Mouse (Mus musculus): ENCODE measurements around the gene Zfp462. TPM values are rescaled to one million over a fixed set of nuclear protein-coding genes. Genes with fewer than 3 reads are reported as not detected.

Zfp462 gene
- polyA plus RNA-seq (2021; fragmentation: Nextera tagmentation): 7.2 and 11.0 TPM in 2 replicates
- long read RNA-seq, experiment 1, partial matches to known transcripts: 0 of 1 reads
- long read RNA-seq, experiment 1, other reads (novel, unspliced or antisense): 1 of 1 reads
- long read RNA-seq, experiment 2, partial matches to known transcripts: 2 of 4 reads
- long read RNA-seq, experiment 2, other reads (novel, unspliced or antisense): 2 of 4 reads

DNA sequence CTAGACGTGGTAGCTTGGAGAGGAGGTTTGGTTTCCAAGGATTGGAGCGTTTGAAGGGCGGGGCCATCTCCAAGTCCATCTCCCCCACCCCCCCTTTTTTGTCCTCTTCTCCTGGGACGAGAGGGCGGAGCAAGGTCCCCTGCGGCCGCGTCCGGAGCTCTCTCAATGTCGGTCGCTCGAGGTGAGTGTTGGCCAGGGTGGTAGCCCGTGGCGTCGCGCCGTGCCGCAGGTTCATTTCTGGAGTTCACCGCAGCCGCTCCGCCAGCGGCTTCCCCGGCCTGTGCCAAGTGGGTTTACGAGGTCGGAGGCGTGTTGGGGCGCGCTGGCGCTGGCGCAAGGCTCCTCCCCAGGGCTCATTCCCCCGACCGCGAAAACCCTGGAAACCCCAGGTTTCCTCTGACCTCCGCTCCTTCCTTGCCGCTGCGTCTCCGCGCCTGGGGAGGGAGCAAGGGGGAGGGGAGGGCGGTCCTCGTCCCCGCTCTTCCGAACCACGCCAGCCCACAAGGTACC, at the start of gene Zfp462:
Gene Zfp462 (plus strand): TSS at position 128 of the 510 bp plus-strand sequence.

Data from layer of hippocampus, adult 6 months (tissue).